Comparison of ENCODE assay signal across 8 mouse cellular contexts in genomic region chr1:151564377-151564776, GRCm38 (mm10). TPM values are rescaled to one million over a fixed set of nuclear protein-coding genes. Genes with fewer than 3 reads are reported as not detected.
DNase-seq lines count a peak whose midpoint lies in the region; ATAC-seq and TF ChIP-seq lines count a peak whose summit lies in the region.

No protein-coding gene starts in this region.

- H3K9ac ChIP-seq in MEL (ENCODE audit: control insufficient read depth, low read depth, low read length, poor library complexity, severe bottlenecking) = no peak overlapping the region
- H3K9ac ChIP-seq in forebrain, postnatal 0 days = no peak overlapping the region
- no peak overlapping the region for H3K9ac ChIP-seq in hindbrain, embryonic 13.5 days

- no peak for TF ChIP-seq EP300 in MEL (IDR thresholded peaks at IDR 0.05; ENCODE audit: low read depth in 1 of 2, low read length in 2 of 2)

- no peak overlapping the region for H3K4me3 ChIP-seq in MEL (ENCODE audit: control insufficient read depth in 1 of 2, insufficient read depth in 1 of 2, low read depth in 2 of 2, low read length in 2 of 2)
- no peak overlapping the region for H3K4me3 ChIP-seq in forebrain, postnatal 0 days (ENCODE audit: low read depth, low read length)
- H3K4me3 ChIP-seq in hindbrain, embryonic 13.5 days = no peak overlapping the region

- peak; percentile 69 for ATAC-seq in forebrain, postnatal 0 days
- ATAC-seq in hindbrain, embryonic 13.5 days (ENCODE audit: low FRiP score) = peak; percentile 72; the same call in 1 of the 2 replicates

- H3K27ac ChIP-seq in MEL (ENCODE audit: control insufficient read depth, low read depth, low read length) = no peak overlapping the region
- no peak overlapping the region for H3K27ac ChIP-seq in forebrain, postnatal 0 days (ENCODE audit: low read depth, low read length)
- no peak overlapping the region for H3K27ac ChIP-seq in hindbrain, embryonic 13.5 days

- TF ChIP-seq POLR2A in MEL (IDR thresholded peaks at IDR 0.05; ENCODE audit: control insufficient read depth in 1 of 2, insufficient read depth in 1 of 2, low read depth in 1 of 2, low read length in 2 of 2, poor library complexity in 1 of 2) = no peak

- DNase-seq in MEL (ENCODE audit: low read depth, low spot score) = peak; percentile 82
- DNase-seq in cerebellum, adult 18-20 months = peak; percentile 66 to 71
- peak; percentile 71 for DNase-seq in forebrain, postnatal 0 days
- peak; percentile 81 to 87 for DNase-seq in layer of hippocampus, postnatal 10 days (ENCODE audit: low spot score in 2 of 2)
- DNase-seq in lung, postnatal 14 days = peak; percentile 92
- DNase-seq in ovary, postnatal 36 days (ENCODE audit: low spot score) = peak; percentile 87
- DNase-seq in thymus, postnatal 10 days (ENCODE audit: low spot score in 2 of 2) = peak; percentile 26 to 71

- H3K9me3 ChIP-seq in MEL (replicated peaks; ENCODE audit: insufficient read depth, low read length) = no peaks in the 10 kb centered on the region
- no peaks in the 10 kb centered on the region for H3K9me3 ChIP-seq in forebrain, postnatal 0 days (ENCODE audit: low read length)
- no peaks in the 10 kb centered on the region for H3K9me3 ChIP-seq in hindbrain, embryonic 13.5 days

- H3K36me3 ChIP-seq in MEL (ENCODE audit: control insufficient read depth in 1 of 2, insufficient read depth in 2 of 2, low read length in 2 of 2) = peaks cover 0 to 5% of the 10 kb centered on the region in 2 experiments; a peak in 2 of 4 replicates
- H3K36me3 ChIP-seq in forebrain, postnatal 0 days (ENCODE audit: insufficient read depth) = no peaks in the 10 kb centered on the region
- H3K36me3 ChIP-seq in hindbrain, embryonic 13.5 days = no peaks in the 10 kb centered on the region

- TF ChIP-seq RAD21 in MEL (IDR thresholded peaks at IDR 0.05; ENCODE audit: low read depth, low read length) = peak; percentile 92

- WGBS in forebrain, postnatal 0 days = 11% methylated on average over 12 of the region's 12 CpGs
- 14% methylated on average over 12 of the region's 12 CpGs for WGBS in hindbrain, embryonic 13.5 days

- TF ChIP-seq CTCF in MEL (IDR thresholded peaks at IDR 0.05 in 2 of 3, conservative IDR thresholded peaks at IDR 0.05 in 1 of 3; ENCODE audit: control insufficient read depth in 1 of 3, insufficient read depth in 1 of 3, low read depth in 2 of 3, low read length in 3 of 3, poor library complexity in 1 of 3, severe bottlenecking in 1 of 3) = peak; percentile 96 to 97 (median 96)
- peak; percentile 79 for TF ChIP-seq CTCF in forebrain, postnatal 0 days (IDR thresholded peaks at IDR 0.05; ENCODE audit: low read depth)

- peaks cover 0 to 2% of the 10 kb centered on the region in 2 experiments; a peak in 1 of 4 replicates for H3K4me1 ChIP-seq in MEL (ENCODE audit: control insufficient read depth in 1 of 2, insufficient read depth in 2 of 2, low read length in 2 of 2)
- H3K4me1 ChIP-seq in forebrain, postnatal 0 days (ENCODE audit: insufficient read depth) = no peaks in the 10 kb centered on the region; the same call in 1 of the 2 replicates
- peaks cover 4% of the 10 kb centered on the region; the same call in 1 of the 2 replicates for H3K4me1 ChIP-seq in hindbrain, embryonic 13.5 days (replicated peaks)

- no peaks in the 10 kb centered on the region for H3K27me3 ChIP-seq in MEL (ENCODE audit: control insufficient read depth in 1 of 2, insufficient read depth in 2 of 2, low read length in 2 of 2)
- no peaks in the 10 kb centered on the region for H3K27me3 ChIP-seq in forebrain, postnatal 0 days (ENCODE audit: insufficient read depth, low read length)
- 0 out of 2 replicates have a peak, but pooled peaks cover 2% of the 10 kb centered on the region for H3K27me3 ChIP-seq in hindbrain, embryonic 13.5 days

- no peaks in the 10 kb centered on the region for H3K79me2 ChIP-seq in MEL (ENCODE audit: control insufficient read depth, insufficient read depth, low read length, poor library complexity)

- H3K4me2 ChIP-seq in forebrain, postnatal 0 days (ENCODE audit: low read depth) = 0 out of 2 replicates have a peak overlapping the region, but pooled peaks have one; percentile 8
- H3K4me2 ChIP-seq in hindbrain, embryonic 13.5 days = no peak overlapping the region

TF ChIP-seq in MEL, 35 proteins besides CTCF, POLR2A, EP300 and RAD21:
- TF ChIP-seq ZC3H11A (IDR thresholded peaks at IDR 0.05; ENCODE audit: low read depth, low read length) (peak; percentile 92), SIN3A (IDR thresholded peaks at IDR 0.05; ENCODE audit: low read length) (peak; percentile 47; the same call in 1 of the 2 replicates), SMC3 (IDR thresholded peaks at IDR 0.05; ENCODE audit: low read depth, low read length) (peak; percentile 98), ETS1 (IDR thresholded peaks at IDR 0.05; ENCODE audit: low read depth, low read length) (no peak), MXI1 (IDR thresholded peaks at IDR 0.05; ENCODE audit: low read depth, low read length) (no peak)
TF ChIP-seq in MEL: peak in this region for 3.

RNA-seq across cellular contexts. Expression of gene Fam129a, which starts 6.6 kb away (rescaled TPM):
- total RNA-seq in MEL (2012; rRNA removed) = 3.1 and 7.4 TPM in 2 replicates
- 10 to 100 TPM in 1 of 2 experiments, 1 to 10 TPM in 1; 8.8 to 67.5 TPM for polyA plus RNA-seq in MEL (2012; ENCODE audit: insufficient read depth in 1 of 2, insufficient read length in 2 of 2, low read depth in 1 of 2, low replicate concordance in 2 of 2, missing spikeins in 1 of 2)
- total RNA-seq in forebrain, postnatal 0 days (2014; rRNA removed) = 0.92 and 2.9 TPM in 2 replicates
- 0.75 and 0.93 TPM in 2 replicates for polyA plus RNA-seq in forebrain, postnatal 0 days (2015; fragmentation: Nextera tagmentation; extraction: Ambion mirVana)
- 1.9 and 2.5 TPM in 2 replicates for polyA plus RNA-seq in hindbrain, embryonic 13.5 days (2015; fragmentation: Nextera tagmentation; extraction: Ambion mirVana)
- 1 to 10 TPM; 4.8 to 6.2 TPM for total RNA-seq in layer of hippocampus, postnatal 10 days (2021)
